Mouse (Mus musculus): ENCODE results near the gene B2m.
A peak's percentile ranks its signal among the peaks of the same experiment; 100 is the strongest.

The B2m gene

DNA sequence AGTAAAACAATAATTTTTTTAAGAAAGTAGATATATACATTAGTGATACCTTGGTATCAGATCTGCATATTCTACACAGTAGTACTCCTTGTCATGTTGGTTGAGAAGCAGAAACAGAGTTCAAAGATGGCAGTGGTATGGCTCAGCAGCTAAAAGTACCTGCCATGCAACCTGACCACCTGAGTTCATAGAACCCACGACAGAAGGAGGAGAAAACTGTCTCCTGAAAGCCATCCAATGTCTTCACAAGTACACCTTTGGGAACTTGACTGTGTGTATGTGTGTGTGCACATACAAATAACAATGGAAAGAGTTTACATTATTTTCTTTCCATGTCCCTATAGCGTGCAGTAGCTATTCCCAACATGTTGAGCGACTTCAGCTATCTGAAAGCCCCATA, 2.2 kb downstream of the B2m start:
- DNase-seq (ENCODE audit: low spot score in 2 of 2), result no peak

DNA sequence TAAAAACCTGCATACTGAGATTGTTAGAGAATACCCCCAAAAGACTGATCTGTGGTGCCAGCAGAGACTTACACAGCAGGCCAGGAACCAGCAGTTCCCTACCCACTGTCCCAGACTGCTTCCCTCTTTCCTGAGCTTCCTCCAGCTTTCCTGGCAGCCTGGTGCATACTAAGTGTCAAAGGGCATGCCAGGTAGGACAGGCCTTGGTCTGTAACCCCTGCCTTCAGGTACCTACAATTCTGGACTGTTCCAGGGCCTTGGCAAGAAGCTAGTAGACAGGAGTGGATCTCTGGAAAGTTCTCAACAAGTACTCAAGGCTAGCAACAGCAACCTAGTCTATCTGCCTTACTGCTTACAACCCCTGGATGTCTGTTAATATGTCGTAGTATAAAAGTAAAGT, 3.7 kb downstream of the B2m start:
- no peak for DNase-seq (ENCODE audit: low spot score in 2 of 2)

DNA sequence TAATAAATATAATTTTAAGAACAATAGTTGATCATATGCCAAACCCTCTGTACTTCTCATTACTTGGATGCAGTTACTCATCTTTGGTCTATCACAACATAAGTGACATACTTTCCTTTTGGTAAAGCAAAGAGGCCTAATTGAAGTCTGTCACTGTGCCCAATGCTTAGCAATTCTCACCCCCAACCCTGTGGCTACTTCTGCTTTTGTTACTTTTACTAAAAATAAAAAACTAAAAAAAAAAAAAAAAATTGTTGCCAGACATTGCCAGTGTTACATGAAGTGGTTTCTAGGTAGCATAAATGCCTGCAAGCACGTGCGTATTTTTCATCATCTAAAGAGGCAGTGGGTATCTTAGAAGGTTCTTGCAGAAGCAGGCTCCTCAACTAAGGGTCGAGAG, 5.4 kb downstream of the B2m start:
- DNase-seq (ENCODE audit: low spot score in 2 of 2), result no peak

DNA sequence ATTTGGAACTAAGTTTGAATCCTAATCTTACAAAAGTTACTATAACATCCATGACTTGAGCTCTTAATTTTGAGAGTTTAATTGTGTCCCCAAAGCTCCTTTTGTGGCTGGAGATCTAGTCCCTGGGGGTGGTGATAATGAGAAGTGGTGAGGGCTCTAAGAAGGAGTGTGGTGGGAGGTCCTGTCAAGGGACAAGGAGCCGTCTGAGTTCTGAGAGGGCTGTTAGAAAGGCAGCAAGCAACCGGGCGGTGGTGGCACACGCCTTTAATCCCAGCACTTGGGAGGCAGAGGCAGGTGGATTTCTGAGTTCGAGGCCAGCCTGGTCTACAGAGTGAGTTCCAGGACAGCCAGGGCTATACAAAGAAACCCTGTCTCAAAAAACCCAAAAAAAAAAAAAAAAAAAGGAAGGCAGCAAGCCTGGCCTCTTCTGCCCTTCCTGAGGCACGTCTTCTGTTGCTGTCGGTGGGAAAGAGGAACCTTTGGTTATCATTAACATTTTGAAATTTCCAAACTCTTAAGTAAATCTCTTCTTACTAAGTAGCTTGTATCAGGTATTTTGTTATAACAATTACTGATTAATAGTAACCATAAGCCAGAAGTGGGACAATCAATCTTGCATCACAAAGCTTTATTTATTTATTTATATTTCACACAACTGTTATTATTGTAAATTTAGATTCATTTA, 6.3 kb downstream of the B2m start:
- no peak for DNase-seq (ENCODE audit: low spot score in 2 of 2)

DNA sequence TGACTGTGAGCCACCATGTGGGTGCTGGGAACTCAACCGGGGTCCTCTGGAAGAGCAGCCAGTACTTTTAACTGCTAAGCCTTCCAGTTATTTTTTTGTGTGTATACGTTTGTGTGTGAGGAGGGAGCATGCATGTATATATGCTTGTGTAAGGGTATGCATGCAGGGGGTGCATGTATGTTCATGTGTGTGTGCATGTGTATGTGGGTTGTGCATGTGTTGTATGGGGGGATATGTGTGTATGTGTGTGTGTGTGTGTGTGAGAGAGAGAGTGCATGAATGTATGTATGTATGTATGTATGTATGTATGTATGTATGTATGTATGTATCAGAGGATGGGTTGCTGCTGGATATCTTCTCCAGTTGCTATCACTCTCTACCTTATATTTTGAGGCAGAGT, 7.0 kb downstream of the B2m start:
- no peak for DNase-seq (ENCODE audit: low spot score in 2 of 2)

DNA sequence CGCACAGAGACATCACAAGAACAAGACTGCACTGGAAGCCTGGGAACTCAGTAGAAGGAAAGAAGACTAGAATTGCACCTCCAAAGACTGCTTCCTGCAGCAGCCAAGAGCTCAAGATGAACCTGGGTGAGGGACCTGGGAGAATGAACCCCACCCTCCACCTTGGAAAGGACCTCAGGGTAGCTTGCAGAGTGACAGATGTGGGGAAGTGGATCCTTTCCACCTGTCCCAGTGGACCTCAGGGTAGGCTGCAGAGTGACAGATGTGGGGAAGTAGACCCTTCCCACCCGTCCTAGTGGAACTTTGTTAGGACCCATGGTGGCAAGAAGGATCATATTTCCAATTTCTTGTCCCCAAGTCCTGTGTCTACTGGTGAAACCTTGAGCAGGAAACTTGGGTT, 7.8 kb downstream of the B2m start:
- DNase-seq (ENCODE audit: low spot score in 2 of 2), result no peak

DNA sequence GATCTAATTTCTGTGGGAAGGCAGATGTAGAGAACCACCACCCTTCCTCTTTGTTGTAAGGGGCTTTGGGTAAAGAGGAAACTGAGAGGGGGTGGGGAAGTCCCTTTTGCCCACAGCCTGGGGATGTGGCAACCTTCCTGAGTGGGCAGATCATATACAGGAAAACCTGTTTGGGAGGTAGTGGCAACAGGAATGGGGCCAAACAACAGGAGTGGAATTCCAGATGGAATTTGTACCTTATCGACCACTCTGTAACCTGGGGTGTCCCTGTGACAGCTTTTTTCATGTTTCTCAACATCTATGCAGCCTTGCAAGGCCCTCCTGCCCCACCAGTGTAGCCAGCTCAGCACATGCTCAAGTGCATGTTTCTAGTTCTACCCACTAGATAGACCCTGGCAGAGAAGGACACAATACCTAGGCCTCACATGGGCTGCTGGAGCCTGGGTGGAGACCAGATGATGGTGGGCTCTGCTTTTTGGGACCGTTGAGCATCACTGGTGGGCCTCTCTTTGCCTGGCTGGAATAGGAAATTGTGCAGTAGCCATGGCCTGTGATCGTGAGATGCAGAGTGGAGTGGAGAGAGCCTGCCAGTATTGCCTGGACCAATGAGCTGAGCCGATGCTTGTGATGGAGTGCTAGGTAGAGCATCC, 8.7 kb downstream of the B2m start:
- DNase-seq (ENCODE audit: low spot score in 2 of 2), result no peak

DNA sequence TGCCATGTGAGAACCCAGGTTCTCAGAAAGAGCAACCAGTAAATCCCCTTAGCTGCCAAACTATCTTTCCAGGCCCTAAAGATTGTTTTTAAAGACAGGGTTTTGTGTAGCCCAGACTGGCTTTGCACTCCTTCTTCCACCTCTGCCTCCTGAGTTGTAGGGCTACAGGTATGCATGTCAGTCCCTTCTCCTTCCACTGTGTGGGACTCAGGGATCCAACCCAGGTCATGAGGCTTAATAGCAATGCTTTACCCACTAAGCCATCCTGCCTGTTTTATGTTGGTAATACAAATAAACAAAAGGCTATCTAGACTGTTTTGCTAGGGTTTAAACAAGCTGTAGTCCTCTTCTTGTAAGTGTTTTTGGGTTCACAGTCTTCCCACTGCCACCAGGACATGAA, 10.1 kb downstream of the B2m start:
- DNase-seq (ENCODE audit: low spot score in 2 of 2), result no peak

DNA sequence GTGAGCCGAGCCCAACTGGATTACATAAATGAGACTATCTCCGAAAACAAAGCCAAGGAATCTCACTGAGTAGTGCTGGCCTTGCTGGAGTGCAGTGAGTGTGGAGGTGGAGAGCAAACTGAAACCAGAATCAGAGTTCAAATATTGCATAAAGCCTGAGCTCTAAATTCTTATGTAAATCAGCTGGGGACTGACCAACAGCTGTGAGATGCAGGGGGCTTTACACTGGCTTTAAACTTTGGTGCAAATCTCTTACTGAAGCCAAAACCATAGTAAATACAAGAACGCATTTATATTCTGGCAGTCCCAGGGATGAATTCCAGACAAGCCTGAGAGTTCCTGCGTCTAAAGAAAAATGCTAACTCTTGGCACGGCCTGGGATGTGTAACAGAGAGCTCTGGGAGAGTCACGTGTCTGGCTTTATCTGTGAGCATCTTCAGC, 10.9 kb downstream of the B2m start:
- DNase-seq (ENCODE audit: low spot score in 2 of 2), result no peak

DNA sequence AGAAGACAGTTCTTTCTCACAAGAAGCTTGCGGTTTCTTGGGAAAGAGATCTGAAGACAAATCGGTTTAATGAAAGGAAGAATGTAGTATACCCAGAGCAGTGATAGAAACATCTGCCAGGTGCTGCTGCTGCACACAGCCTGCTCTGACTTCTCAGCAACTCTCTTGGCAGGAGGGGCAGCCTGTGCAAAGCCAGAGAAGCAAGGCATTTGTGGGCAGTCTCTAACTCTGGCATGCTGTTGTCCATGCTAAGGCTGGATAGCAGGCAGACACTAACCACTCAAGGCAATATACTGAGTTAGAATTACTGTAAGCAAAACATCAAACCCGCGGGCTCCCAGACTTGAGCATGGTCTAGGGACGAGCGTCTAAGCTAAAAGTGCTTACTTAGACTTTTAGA, 12.2 kb downstream of the B2m start:
- DNase-seq (ENCODE audit: low spot score in 2 of 2), result no peak

DNA sequence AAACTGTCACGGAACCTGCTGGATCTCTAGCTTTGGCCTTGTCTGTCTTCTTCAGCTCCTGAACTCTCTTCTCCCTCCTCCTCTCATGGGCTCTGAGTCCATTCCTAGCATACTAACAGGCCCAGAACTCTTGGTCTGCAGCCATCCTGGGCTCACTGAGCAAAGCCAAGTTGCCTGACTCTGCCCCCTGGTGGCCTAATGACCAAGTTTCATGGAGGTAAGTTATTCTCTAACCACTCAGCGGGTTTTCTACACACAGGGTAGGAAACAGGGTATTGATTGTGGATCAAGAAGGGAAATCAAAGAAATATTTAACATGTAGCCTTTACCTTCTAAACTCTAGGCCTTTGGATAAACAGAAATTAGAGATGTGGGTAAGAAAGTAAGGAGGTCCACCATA, 13.2 kb downstream of the B2m start, which contains the start of gene Trim69:
TSS of gene Trim69 (plus strand) at position 21 of the 400 bp plus-strand sequence.
- DNase-seq (ENCODE audit: low spot score in 2 of 2), result peak; percentile 69 to 78

DNA sequence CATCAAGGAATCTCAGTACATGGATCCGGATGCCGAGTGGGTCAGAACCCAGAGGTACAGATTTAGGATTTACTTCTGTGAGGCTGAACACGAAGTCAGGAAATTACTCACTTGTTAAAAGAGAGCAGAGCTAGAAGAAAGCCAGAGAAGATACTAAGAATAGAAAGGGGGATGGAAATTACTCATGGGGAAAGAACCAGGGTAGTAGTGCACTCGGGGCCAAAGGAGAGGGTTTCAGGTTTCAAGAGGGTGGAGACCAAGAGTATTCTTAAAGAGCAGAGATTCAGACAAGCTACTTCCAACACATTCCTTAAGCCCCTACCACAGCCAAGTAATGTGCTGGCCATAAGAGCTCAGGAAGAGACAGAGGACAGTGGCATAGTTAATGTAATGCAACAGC, 14.1 kb downstream of the B2m start:
- no peak for DNase-seq (ENCODE audit: low spot score in 2 of 2)

DNA sequence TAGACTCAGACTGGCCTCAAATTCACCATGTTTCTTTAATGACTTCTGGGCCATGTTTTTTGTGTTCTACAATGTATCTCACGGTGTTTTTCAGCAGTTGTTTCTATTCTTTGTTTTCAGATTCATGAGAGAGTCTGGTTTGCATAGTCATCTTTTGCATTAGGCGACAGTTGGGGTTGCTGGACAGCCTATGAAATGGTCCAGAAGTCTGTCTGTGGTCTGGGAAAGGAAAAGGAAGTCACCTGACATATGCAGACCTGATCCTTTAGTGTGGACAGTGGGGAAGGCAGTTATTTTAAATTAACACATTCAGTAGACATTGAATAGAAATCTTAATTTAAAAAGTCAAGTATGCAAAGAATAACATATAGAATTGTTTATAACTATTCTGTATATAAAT, 15.0 kb downstream of the B2m start:
- DNase-seq (ENCODE audit: low spot score in 2 of 2), result no peak

DNA sequence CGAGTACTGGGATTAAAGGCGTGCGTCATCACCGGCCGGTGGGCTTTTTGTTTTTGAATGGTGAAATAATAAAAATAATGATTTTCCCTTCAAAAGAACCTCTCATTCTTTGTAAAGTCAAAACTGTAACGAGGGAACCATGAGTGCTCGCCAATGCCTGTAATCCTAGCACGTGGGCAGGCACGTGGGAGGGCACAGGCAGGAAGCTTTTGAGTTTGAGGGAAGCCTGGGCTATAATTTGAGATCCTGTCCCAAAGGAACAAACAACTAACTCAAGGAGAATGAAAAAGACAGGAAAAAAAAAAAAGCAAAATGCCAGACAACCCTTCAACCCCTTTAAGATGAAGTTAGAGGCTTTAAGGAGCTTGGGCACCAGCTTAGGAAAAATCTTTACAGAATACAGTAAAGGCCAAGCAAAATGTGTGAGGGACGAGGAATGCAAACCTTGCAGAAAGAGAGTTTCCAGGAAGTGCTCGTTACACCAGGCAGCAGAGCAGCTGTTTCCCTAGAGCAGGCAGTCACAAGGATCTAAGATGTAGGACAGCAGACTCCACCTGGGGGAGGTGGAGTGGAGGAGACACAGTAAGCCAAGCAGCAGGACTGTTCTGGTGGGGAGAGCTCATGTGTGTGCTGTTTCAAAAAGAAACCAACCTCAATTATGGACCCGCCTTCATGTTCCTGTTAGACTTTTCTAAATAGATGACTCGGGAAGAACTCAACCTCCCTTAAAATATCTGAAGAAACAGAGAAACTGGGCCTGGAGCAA, 16.1 kb downstream of the B2m start:
- DNase-seq (ENCODE audit: low spot score in 2 of 2), result no peak

DNA sequence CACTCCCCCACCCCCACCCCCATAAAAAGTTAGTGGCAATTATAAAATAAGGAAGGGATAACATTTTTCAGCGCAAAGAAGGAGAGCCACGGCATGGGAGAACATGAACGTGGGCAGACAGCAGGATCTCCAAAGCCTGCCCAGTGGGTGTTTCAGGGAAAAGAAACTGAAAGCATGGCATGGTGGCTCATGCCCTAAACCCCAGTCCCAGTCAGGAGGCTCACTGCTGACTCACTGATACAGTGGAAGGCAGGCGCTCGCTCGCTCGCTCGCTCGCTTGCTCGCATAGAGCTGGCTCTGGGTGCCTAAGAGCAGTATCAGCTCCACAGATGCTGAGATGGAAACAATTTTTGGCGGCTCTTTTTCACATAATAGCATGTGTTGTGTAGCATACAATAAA, 16.8 kb downstream of the B2m start:
- no peak for DNase-seq (ENCODE audit: low spot score in 2 of 2)

DNA sequence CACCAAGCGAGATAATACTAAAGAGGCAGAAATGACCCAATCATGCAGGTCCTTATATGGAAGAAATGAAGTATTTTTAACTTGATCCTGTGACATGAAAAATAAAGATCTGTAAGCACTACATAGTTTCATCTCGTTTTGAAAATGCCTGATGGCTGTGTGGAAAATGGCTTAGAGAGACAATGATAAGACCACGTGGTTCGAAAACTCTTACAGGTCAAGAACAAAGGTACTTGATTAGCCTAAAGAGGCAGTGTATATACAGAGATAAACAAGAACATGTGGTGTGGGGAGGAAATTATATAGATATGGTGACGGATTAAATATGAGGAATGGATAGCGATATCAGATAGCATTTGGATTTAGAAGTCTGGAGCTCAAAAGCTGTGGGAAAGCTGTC, 23.8 kb downstream of the B2m start:
- no peak for DNase-seq (ENCODE audit: low spot score in 2 of 2)

DNA sequence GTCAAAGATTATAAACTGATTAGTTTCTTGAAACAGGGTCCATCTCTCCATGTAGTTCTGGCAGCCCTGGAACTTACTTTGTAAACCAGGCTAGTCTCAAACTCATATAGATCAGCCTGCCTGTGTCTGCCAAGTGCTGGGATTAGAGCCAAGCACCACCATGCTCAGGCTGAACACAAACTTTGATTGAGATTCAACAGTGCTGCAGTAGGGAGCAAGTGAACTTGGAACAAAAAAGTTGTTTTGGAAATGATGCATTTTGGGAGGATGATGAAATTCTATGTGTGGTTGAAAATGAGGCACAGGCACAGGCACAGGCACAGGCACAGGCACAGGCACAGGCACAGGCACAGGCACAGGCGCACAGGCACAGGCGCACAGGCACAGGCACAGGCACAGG, 24.7 kb downstream of the B2m start:
- no peak for DNase-seq (ENCODE audit: low spot score in 2 of 2)

DNA sequence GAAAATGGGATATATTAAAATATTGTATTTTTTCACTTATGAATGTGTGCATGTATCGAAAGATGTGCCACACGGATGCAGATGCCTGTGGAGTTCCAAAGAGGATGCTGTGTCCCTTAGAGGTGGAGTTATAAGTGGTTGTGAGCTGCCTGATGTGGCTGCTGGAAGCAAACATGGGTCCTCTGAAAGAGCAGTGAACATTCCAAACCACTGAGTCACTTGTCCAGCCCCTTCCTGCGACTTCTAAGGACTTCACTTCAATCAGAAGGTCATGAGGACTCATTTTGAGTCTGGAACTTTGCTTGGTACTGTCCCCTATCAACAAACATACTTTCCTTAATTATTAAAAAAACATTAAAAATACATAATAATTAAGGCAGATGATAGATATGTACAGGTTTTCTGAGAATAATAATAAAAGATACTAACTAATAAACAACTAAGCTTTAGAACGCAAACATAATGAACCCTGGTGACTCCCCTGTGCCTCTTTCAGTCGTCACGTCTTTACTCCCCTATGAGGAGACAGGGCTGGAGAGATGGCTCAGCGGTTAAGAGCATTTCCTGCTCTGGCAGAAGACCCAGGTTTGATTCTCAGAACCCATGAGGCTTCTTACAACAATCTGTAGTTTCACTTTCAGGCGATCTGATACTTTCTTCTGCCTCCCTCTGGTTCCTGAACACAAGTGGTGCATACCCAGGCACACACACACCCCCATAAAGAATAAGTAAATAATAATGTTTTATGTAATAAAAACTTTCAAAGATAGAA, 32.8 kb downstream of the B2m start:
- DNase-seq (ENCODE audit: low spot score in 2 of 2), result no peak

DNA sequence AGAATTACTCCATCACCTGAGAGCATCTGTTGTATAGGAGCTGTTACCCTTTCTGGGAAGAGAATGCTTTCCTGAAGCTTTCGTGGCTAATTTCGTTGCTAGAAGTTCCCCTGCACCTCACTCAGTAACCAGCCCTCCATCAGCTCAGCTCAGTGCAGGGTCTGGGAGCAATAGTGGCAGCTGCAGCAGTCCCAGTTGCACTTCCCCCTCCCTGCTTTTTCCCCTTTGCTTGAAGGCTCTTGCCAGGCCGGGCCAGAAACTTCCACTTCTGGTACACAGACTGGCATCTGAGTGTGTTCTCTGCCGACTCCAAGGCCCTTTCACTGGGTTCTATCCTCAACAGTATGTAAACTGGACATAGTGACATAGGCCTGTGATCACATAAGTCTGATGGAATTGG, 37.6 kb downstream of the B2m start:
- DNase-seq (ENCODE audit: low spot score in 2 of 2), result no peak

DNA sequence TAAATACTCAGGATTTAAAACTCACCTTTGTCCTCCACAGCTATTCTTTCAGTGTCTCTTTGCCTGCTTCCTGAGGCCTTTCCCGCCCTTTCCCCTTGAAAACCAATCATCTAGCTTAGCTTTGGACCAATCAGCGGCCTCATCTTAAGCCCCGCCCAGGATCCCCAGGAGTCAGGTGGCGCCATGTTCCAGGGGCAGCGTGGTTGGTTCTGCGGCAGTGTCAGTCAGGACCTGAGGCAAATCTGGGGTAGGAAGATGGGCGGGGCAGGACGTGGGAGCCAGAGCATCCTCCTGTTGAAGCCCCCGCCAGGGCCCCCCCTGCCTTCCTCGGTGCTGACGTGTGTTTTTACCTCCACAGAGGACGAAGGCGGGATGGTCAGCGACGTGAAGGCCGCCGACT, 38.6 kb downstream of the B2m start, which contains the start of the genes Patl2 and Terb2:
TSS of gene Patl2 (minus strand) at position 84 of the 400 bp plus-strand sequence.
TSS of gene Terb2 (plus strand) at position 167 of the 400 bp plus-strand sequence.
- DNase-seq (ENCODE audit: low spot score in 2 of 2), result no peak

DNA sequence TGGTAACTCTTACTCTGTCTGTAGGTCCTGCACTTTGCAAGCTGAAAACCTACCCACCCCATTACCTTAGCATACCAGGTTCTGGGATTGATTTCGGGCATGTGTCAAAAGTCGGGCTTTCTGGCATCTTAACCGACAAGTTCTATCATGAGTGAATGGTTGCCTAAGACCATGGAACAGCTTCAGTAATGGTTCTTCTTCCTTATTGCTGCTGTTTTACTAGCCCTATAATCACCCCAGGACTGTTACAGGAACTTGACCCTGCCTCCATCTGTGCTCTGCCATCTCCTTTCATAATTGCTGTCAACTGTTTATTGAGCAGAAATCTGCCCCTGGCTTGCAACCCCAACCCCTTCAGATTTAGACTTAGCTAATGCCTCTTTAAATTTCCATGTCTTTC, 39.3 kb downstream of the B2m start:
- DNase-seq (ENCODE audit: low spot score in 2 of 2), result no peak

DNA sequence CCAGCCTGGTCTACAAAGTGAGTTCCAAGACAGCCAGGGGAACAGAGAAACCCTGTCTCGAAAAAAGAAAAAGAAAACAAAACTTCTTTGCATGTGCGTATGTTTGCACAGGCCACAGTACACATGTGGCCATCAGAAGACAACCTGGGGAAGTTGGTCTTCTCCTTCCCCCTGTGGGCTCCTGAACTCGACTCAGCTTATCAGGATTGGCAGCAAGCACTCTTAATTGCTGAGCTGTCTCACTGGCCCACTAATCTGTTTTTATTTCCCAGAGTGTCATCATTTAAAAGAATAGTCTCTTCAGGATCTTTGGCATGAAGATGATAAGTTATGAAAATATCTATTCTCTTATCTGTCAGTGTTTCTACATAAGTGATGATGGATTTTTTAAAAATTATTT, 44.4 kb downstream of the B2m start:
- no peak for DNase-seq (ENCODE audit: low spot score in 2 of 2)

Data from spleen, postnatal 14 days (tissue).